Mouse (Mus musculus): Measurements from ENCODE around the gene Naglu. TPM values are rescaled to one million over a fixed set of nuclear protein-coding genes. Genes with fewer than 3 reads are reported as not detected.
A peak's percentile ranks its signal among the peaks of the same experiment; 100 is the strongest.
"Not testable (repeated sequence)": the region's sequence is repeated elsewhere in the genome, so short reads cannot be mapped to it uniquely, and the experiment has no call there.

Naglu gene
- total RNA-seq, 2 experiments from 2014 or later: 8.8 to 9.1 TPM

DNA sequence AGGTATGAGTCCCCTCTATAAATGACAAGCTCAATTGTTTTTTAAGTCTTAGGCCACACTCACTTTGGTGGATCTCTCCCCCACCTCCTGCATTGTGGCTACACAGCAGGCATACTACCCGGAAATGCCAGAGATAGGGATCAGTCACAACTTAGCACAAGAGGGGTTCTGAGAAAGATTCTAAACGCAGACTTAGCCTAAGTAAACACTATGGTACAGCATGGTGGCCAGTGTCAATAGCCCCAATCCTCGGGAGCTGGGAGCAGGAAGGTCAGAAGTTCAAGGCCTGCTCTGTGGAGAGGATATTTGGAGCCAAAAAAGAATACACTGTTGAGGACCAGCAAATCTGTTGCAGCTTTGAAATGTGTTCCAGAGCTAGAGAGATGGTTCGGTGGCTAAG lies 48.3 kb downstream of the Naglu start:
- no peak for DNase-seq (ENCODE audit: low spot score in 2 of 2)
- intact Hi-C loops (cut with DNase I): loop anchor here (2.0 kb wide), 1 partner anchor 53 kb away; the partner anchor contains the start of genes Cntnap1 and Plekhh3

DNA sequence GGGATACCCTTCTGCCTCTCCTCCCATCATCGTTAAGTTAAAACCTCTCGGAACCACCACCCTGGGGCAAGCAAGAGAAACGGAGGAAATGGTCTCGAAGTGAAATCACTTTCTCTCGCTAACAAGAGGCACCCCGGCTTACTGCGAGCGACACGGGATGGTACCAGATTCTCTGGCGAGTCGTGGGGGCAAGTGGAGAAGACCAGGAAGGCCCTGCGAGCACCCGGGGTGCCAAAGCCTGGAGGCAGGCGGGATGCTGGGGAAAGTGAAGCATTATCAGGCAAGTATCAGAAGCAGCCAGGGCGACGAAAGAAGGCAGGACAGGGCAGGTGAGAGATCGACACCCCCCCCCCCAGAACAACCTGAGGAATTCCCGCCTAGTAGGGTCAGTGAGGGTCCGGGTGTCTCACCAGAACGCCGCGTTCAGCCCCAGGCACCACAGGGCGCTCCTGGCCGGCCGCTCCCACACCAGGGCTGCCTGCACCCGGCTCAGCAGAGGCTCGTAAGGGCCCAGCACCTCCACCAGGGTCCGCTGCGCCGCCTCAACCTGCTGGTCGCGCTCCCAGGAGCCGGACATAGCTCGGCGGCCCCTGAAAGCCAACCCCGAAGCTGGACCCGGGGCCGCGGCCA lies 49.4 kb downstream of the Naglu start:
- intact Hi-C loops (cut with DNase I): loop anchor here (2.0 kb wide), 1 partner anchor 52 kb away; the partner anchor contains the start of genes Cntnap1 and Plekhh3
- no peak for DNase-seq (ENCODE audit: low spot score in 2 of 2)

DNA sequence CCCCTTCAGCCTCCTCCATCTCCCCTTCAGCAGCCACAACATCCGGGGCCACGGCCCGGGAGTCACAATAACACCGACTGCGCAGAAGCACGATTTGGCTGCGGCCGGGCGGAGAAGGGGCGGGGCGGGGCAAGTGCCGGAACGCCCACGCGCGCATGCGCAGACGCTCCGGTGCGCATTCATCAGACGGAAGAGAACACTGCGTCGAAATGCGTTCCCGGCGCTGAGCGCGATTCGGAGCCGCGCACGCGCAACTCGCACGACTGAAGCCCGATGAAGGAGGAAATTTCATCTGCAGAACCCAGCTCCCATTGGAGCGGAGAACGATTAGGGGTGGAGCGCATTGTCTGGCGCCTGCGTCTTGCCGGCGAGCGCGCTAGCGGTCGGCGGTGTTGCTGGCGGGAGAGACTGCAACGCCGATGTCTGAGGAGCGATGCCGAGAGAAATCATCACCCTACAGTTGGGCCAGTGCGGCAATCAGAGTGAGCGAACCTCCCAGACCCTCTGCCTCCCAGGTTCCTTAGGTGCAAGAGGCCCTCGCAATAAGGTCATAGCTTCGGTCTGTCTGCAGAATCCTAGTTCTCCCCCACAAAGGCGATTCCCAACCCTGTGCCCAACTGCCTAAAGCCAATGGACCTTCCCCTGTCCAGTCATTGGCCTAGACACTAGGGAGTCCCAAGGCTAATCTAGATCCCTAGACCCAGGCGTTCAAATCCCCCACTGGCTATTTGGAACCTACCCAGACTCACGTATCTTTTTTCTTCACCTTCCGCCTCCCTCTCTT lies 50.1 kb downstream of the Naglu start, which contains the start of the genes Retreg3 and Tubg1:
TSS of gene Retreg3 (minus strand) at position 133 of the 784 bp plus-strand sequence.
TSS of gene Tubg1 (plus strand) at position 178 of the 784 bp plus-strand sequence.
- intact Hi-C loops (cut with DNase I): loop anchor here (2.0 kb wide), 1 partner anchor 51 kb away; the partner anchor contains the start of genes Cntnap1 and Plekhh3

DNA sequence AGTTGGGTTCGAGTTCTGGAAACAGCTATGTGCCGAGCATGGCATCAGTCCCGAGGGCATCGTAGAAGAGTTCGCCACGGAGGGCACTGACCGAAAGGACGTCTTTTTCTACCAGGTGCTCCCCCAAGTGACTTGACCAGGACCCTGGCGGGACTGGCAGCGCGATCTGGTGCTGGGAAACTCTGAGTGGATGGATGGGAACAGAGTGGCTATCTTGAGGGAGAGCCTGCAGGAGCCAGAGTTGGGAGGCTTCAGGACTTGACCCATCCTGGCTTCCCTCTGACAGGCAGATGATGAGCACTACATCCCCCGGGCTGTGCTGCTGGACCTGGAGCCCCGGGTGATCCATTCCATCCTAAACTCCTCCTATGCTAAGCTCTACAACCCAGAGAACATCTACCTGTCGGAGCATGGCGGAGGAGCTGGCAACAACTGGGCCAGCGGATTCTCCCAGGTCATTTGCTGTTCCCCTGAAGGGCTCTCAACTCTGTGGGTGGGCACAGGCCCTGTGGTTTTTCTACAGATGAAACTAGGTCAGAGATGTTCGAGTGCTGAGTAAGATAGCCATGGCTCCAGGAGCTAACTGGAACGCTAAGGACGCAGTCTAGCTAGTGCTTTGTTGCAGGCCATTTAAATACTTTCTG lies 50.9 kb downstream of the Naglu start:
- intact Hi-C loops (cut with DNase I): no loop called here
- DNase-seq (ENCODE audit: low spot score in 2 of 2): no peak

More for the DNA sequence above, 50.1 kb downstream of the Naglu start, which contains the start of the genes Retreg3 and Tubg1:
- DNase-seq (ENCODE audit: low spot score in 2 of 2): peak; percentile 99 to 100

DNA sequence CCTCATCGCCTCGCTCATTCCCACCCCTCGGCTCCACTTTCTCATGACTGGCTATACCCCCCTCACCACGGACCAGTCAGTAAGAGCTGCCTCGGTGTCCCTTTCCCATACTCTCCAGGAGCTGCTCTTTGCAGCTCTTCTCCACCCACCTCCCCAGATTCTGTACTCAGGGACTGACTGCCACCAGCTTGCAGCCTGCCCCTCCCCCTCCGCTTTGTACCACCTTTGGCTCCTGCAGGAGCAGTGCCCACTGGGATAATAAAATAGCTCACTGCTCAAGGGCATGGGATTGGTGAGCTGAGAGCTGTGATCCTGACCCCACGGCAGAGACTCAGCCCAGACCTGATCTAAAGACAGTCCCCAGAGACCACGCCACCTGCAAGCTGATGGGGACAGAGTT lies 54.7 kb downstream of the Naglu start:
- DNase-seq (ENCODE audit: low spot score in 2 of 2); intact Hi-C loops (cut with DNase I): not testable (repeated sequence)

DNA sequence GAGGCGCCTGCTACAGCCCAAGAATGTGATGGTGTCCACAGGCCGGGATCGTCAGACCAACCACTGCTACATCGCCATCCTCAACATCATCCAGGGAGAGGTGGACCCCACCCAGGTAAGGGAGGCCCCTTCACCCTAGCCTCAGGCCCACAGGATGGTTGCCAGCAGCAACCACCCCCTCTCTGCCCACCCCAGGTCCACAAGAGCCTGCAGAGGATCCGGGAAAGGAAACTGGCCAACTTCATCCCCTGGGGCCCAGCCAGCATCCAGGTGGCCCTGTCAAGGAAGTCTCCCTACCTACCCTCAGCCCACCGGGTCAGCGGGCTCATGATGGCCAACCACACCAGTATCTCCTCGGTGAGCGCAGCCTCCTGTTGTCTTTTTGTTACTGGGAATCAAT lies 55.2 kb downstream of the Naglu start:
- intact Hi-C loops (cut with DNase I); DNase-seq (ENCODE audit: low spot score in 2 of 2): not testable (repeated sequence)

DNA sequence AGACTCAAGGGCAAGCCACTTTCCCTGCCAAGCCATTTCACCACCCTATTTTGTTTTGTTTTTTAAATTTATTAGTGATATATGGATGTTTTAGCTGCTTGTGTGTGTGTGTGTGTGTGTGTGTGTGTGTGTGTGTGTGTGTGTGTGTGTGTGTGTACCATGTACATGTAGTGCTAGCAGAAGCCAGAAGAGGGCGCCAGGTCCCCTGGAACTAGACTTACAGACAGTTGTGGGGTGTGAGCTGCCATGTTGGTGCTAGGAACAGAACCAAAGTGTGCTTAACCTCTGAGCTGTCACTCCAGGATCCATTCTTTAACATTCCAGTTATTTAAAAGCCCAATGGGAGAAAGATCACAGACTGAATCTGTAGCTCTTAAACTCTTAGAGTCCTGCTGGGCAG lies 57.3 kb downstream of the Naglu start:
- DNase-seq (ENCODE audit: low spot score in 2 of 2): no peak
- intact Hi-C loops (cut with DNase I): no loop called here

Small RNA genes within 50 kb of the gene (microRNA-seq; reads per million reads assigned to microRNA genes)
- gene Mir6928: 4.8 reads per million, percentile 16 among the genes with 10 or more reads in this experiment

Other genes starting within 250 kb of the Naglu start
- gene Stat5b, start 219.3 kb upstream of the Naglu start, total RNA-seq (2021): 10 to 100 TPM; 22.3 to 23.1 TPM
- 1 to 10 TPM; 1.3 to 1.4 TPM for gene Stat5a, start 210.7 kb upstream of the Naglu start, total RNA-seq (2021)
- 10 to 100 TPM; 29.6 to 44.7 TPM for gene Stat3, start 130.5 kb upstream of the Naglu start, total RNA-seq (2021)
- 10 to 100 TPM; 17.4 to 20.4 TPM for gene Cavin1, start 99.1 kb upstream of the Naglu start, total RNA-seq (2021)
- 100 to 1,000 TPM; 439 to 446 TPM for gene Atp6v0a1, start 60.6 kb upstream of the Naglu start, total RNA-seq (2021)
- under 1 TPM; 0.70 to 0.79 TPM for gene Hsd17b1, start 8.4 kb downstream of the Naglu start, total RNA-seq (2021)
- 10 to 100 TPM; 22.7 to 26.3 TPM for gene Coasy, start 12.6 kb downstream of the Naglu start, total RNA-seq (2021)
- 10 to 100 TPM; 38.9 to 41.8 TPM for gene Mlx, start 17.3 kb downstream of the Naglu start, total RNA-seq (2021)
- 1 to 10 TPM; 2.1 to 3.1 TPM for gene Psmc3ip, start 25.4 kb downstream of the Naglu start, total RNA-seq (2021)
- gene Retreg3, start 49.9 kb downstream of the Naglu start, total RNA-seq (2021): 10 to 100 TPM; 53.8 to 58.0 TPM
- 10 to 100 TPM; 45.7 to 49.2 TPM for gene Tubg1, start 49.9 kb downstream of the Naglu start, total RNA-seq (2021)
- gene Tubg2, start 85.9 kb downstream of the Naglu start, total RNA-seq (2021): 10 to 100 TPM; 49.7 to 62.4 TPM
- 100 to 1,000 TPM; 167 to 172 TPM for gene Cntnap1, start 100.5 kb downstream of the Naglu start, total RNA-seq (2021)
- 10 to 100 TPM; 12.3 TPM for gene Plekhh3, start 101.3 kb downstream of the Naglu start, total RNA-seq (2021)
- gene Ccr10, start 105.4 kb downstream of the Naglu start, total RNA-seq (2021): under 1 TPM in 1 of 2 experiments, not detected in 1; 0.37 TPM
- 10 to 100 TPM; 47.8 to 52.1 TPM for gene Ezh1, start 156.5 kb downstream of the Naglu start, total RNA-seq (2021)
- gene Ramp2, start 176.0 kb downstream of the Naglu start, total RNA-seq (2021): 10 to 100 TPM; 33.2 to 39.4 TPM
- gene Vps25, start 183.7 kb downstream of the Naglu start, total RNA-seq (2021): 10 to 100 TPM; 62.0 to 63.0 TPM
- 1 to 10 TPM; 4.3 to 8.4 TPM for gene Wnk4, start 190.6 kb downstream of the Naglu start, total RNA-seq (2021)
- gene Cntd1, start 209.0 kb downstream of the Naglu start, total RNA-seq (2021): under 1 TPM; 0.42 to 0.84 TPM
- 100 to 1,000 TPM in 1 of 2 experiments, 10 to 100 TPM in 1; 97.7 to 112 TPM for gene Coa3, start 209.1 kb downstream of the Naglu start, total RNA-seq (2021)
- gene Becn1, start 232.3 kb downstream of the Naglu start, total RNA-seq (2021): 100 to 1,000 TPM; 206 to 237 TPM
- gene Psme3, start 246.2 kb downstream of the Naglu start, total RNA-seq (2021): 100 to 1,000 TPM; 114 to 133 TPM